Mouse (Mus musculus) gastrocnemius, postnatal 36 days (tissue): Measurements from ENCODE around the gene Gm7879. TPM values are rescaled to one million over a fixed set of nuclear protein-coding genes. Genes with fewer than 3 reads are reported as not detected.
A peak's percentile ranks its signal among the peaks of the same experiment; 100 is the strongest.
"Not testable (repeated sequence)": the region's sequence is repeated elsewhere in the genome, so short reads cannot be mapped to it uniquely, and the experiment has no call there.

Experiments
- DNase-seq, 2 experiments: peaks; one replicate each; pipeline ENCODE4 v3.0.0; 2022
- intact Hi-C: fragments of 180-260 bp; cut with DNase I; formaldehyde crosslinking; loops from one replicate; pipeline ENCODE4 v1.15.1; 2025
- long read RNA-seq, 2 experiments: library from polyadenylated mRNA; stranded (forward); transcript quantifications; one replicate each; pipeline ENCODE4 v2.0.0; 2021
- total RNA-seq, 2 experiments: library from RNA; stranded (reverse); gene quantifications; 2 replicates each; pipeline ENCODE4 v1.2.3; 2021

Gm7879 gene
- 1 to 10 TPM; 3.5 TPM for total RNA-seq
- long read RNA-seq, experiment 1, partial matches to known transcripts = 0 of 3 reads
- long read RNA-seq, experiment 1, other reads (novel, unspliced or antisense) = 0 of 3 reads
- long read RNA-seq, experiment 2, partial matches to known transcripts = 0 of 2 reads
- long read RNA-seq, experiment 2, other reads (novel, unspliced or antisense) = 0 of 2 reads

- intact Hi-C loops, DNase-seq: not testable (repeated sequence)
Measured at GRCm38 (mm10) chr5:43912844-43913243, at the start of gene Gm7879. TSS of gene Gm7879 (plus strand) at chr5:43913144.

GRCm38 (mm10) chr5:43863642-43864041 is 49.3 kb upstream of the Gm7879 start:
- intact Hi-C loops = no loop called here
- DNase-seq = no peak

- no peak for DNase-seq
- intact Hi-C loops = no loop called here
Measured at GRCm38 (mm10) chr5:43865316-43865715, 47.6 kb upstream of the Gm7879 start.

GRCm38 (mm10) chr5:43868253-43868652 is 44.7 kb upstream of the Gm7879 start, which contains the start of gene Cd38:
TSS of gene Cd38 (plus strand) at chr5:43868553.
- DNase-seq = no peak
- intact Hi-C loops = no loop called here

GRCm38 (mm10) chr5:43868711-43869600 is 44.0 kb upstream of the Gm7879 start:
- intact Hi-C loops = no loop called here
- peak; percentile 10 to 36 for DNase-seq

GRCm38 (mm10) chr5:43871845-43872244 is 41.1 kb upstream of the Gm7879 start:
- DNase-seq = no peak
- intact Hi-C loops = no loop called here

GRCm38 (mm10) chr5:43872652-43873051 is 40.3 kb upstream of the Gm7879 start:
- no peak for DNase-seq
- intact Hi-C loops = no loop called here

- no peak for DNase-seq
- intact Hi-C loops = no loop called here
Measured at GRCm38 (mm10) chr5:43882034-43882433, 30.9 kb upstream of the Gm7879 start.

- DNase-seq = no peak
- intact Hi-C loops = no loop called here
Measured at GRCm38 (mm10) chr5:43885060-43885820, 27.7 kb upstream of the Gm7879 start.

- intact Hi-C loops = loop anchor here (5.0 kb wide), 1 partner anchor 50 kb away; no protein-coding TSS in a partner anchor
- DNase-seq = no peak
Measured at GRCm38 (mm10) chr5:43892386-43892785, 20.6 kb upstream of the Gm7879 start.

- intact Hi-C loops = loop anchor here (5.0 kb wide), 1 partner anchor 52 kb away; no protein-coding TSS in a partner anchor
- DNase-seq = peak in 1 of 2 experiments; percentile 10
Measured at GRCm38 (mm10) chr5:43894113-43894512, 18.8 kb upstream of the Gm7879 start.

GRCm38 (mm10) chr5:43895931-43896330 is 17.0 kb upstream of the Gm7879 start:
- intact Hi-C loops = no loop called here
- no peak for DNase-seq

GRCm38 (mm10) chr5:43904685-43905084 is 8.3 kb upstream of the Gm7879 start:
- intact Hi-C loops = no loop called here

GRCm38 (mm10) chr5:43909213-43909612 is 3.7 kb upstream of the Gm7879 start:
- intact Hi-C loops = no loop called here
- no peak for DNase-seq

More at GRCm38 (mm10) chr5:43904685-43905084, 8.3 kb upstream of the Gm7879 start:
- DNase-seq = no peak

- DNase-seq = no peak
Measured at GRCm38 (mm10) chr5:43910006-43910405, 2.9 kb upstream of the Gm7879 start.

GRCm38 (mm10) chr5:43915261-43915886 is 2.4 kb downstream of the Gm7879 start:
- DNase-seq = no peak
- intact Hi-C loops = no loop called here

More at GRCm38 (mm10) chr5:43910006-43910405, 2.9 kb upstream of the Gm7879 start:
- intact Hi-C loops = no loop called here

- DNase-seq = no peak
Measured at GRCm38 (mm10) chr5:43921877-43922276, 8.9 kb downstream of the Gm7879 start.

GRCm38 (mm10) chr5:43923933-43924332 is 11.0 kb downstream of the Gm7879 start:
- peak; percentile 31 to 33 for DNase-seq
- intact Hi-C loops = no loop called here

More at GRCm38 (mm10) chr5:43921877-43922276, 8.9 kb downstream of the Gm7879 start:
- intact Hi-C loops = no loop called here

GRCm38 (mm10) chr5:43927729-43928128 is 14.8 kb downstream of the Gm7879 start:
- intact Hi-C loops = loop anchor here (5.0 kb wide), 1 partner anchor 60 kb away; no protein-coding TSS in a partner anchor
- DNase-seq = no peak

GRCm38 (mm10) chr5:43933269-43933668 is 20.3 kb downstream of the Gm7879 start:
- intact Hi-C loops = no loop called here
- no peak for DNase-seq
